ENCODE assay signal across 16 mouse cellular contexts in the genomic region with DNA sequence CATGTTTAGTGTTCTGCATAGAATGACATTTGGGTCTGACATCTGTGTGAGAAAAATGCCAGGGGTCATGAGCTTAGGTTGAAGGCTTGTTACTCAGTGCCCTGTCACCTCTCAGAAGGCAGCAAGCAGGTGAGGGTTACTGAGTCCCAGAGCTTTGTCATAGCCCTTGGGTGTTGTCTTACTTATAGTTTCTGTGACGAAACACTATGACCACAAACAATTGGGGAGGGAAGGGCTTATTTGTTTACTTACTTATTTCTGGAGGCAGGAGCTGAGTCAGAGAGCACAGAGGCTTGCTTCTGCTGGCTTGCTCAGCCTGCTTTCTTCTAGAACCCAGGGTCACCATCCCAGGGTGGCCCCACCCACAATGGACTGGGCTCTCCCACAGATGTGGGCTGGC.
"Had no signal": no experiment of that assay in that cellular context is flagged by ENCODE, and none has a peak within 500 bp of the region (broad histone marks: within the 10 kb centered on the region; RNA-seq: fewer than 3 reads in every experiment).

No protein-coding gene starts in this region.

- H3K27ac ChIP-seq: kidney, embryonic 15.5 days; limb, embryonic 15.5 days; liver, embryonic 15.5 days; midbrain, embryonic 12.5 days; neural tube, embryonic 15.5 days had no signal

- DNase-seq: kidney, adult 2 months; kidney, postnatal 25 days; layer of hippocampus, adult 9-11 months; layer of hippocampus, postnatal 36 days; lung, embryonic 14.5 days; lung, postnatal 10 days; lung, postnatal 4 days; right cerebral cortex, adult 18-20 months; right cerebral cortex, postnatal 25 days; thymus, adult 18-20 months had no signal

- H3K9me3 ChIP-seq: kidney, embryonic 15.5 days; limb, embryonic 15.5 days; liver, embryonic 15.5 days; midbrain, embryonic 12.5 days; neural tube, embryonic 15.5 days had no signal

- H3K27me3 ChIP-seq: kidney, embryonic 15.5 days; limb, embryonic 15.5 days; liver, embryonic 15.5 days; midbrain, embryonic 12.5 days; neural tube, embryonic 15.5 days had no signal

- H3K4me3 ChIP-seq: kidney, embryonic 15.5 days; limb, embryonic 15.5 days; liver, embryonic 15.5 days; midbrain, embryonic 12.5 days; neural tube, embryonic 15.5 days had no signal

- H3K36me3 ChIP-seq: kidney, embryonic 15.5 days; limb, embryonic 15.5 days; liver, embryonic 15.5 days; midbrain, embryonic 12.5 days; neural tube, embryonic 15.5 days had no signal

- ATAC-seq: intestine, embryonic 16.5 days had no signal

- H3K4me2 ChIP-seq: kidney, embryonic 15.5 days; limb, embryonic 15.5 days; liver, embryonic 15.5 days; lung, embryonic 14.5 days; midbrain, embryonic 12.5 days; neural tube, embryonic 15.5 days had no signal

- H3K9ac ChIP-seq: kidney, embryonic 15.5 days; limb, embryonic 15.5 days; liver, embryonic 15.5 days; lung, embryonic 14.5 days; midbrain, embryonic 12.5 days; neural tube, embryonic 15.5 days had no signal
